Mouse (Mus musculus): ENCODE data around the gene Camkk1. TPM values are rescaled to one million over a fixed set of nuclear protein-coding genes. Genes with fewer than 3 reads are reported as not detected.
A peak's percentile ranks its signal among the peaks of the same experiment; 100 is the strongest.

Camkk1 gene
- total and polyA plus RNA-seq, 3 experiments = 5.8 to 6.6 TPM; not detected in 1

DNA sequence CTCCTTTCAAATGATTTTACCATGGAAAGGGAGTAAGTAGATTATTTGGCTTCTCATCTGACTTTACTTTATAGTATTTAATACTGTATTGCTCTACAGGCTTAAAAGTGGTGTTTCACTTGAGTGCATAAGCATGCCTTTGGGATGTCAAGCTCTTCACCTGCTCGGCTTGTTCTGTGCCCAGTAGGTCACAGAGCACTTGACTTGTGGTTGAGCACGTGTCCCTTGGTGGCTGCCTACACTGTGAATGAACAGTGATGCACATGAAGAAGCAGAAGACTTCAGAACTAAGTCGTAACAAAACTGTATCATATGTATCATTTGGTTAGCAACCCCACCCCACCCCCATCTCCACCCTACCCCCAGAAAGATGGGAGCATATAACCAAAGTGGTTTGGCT, 61.5 kb downstream of the Camkk1 start:
- Histone ChIP-seq H3K4me3 (ENCODE audit: control insufficient read depth in 1 of 2, insufficient read depth in 1 of 2, low read depth in 2 of 2, low read length in 2 of 2) (no peak overlapping the region), H3K27me3 (ENCODE audit: control insufficient read depth in 1 of 2, insufficient read depth in 2 of 2, low read length in 2 of 2) (no peaks in the 10 kb centered on the region), H3K79me2 (ENCODE audit: control insufficient read depth, insufficient read depth, low read length, poor library complexity) (no peaks in the 10 kb centered on the region), H3K27ac (ENCODE audit: control insufficient read depth, low read depth, low read length) (no peak overlapping the region), H3K36me3 (ENCODE audit: control insufficient read depth in 1 of 2, insufficient read depth in 2 of 2, low read length in 2 of 2) (peaks cover 5 to 16% of the 10 kb centered on the region in 2 experiments; a peak in 3 of 4 replicates), H3K9me3 (replicated peaks; ENCODE audit: insufficient read depth, low read length) (no peaks in the 10 kb centered on the region), H3K4me1 (ENCODE audit: control insufficient read depth in 1 of 2, insufficient read depth in 2 of 2, low read length in 2 of 2) (peaks cover 0 to 10% of the 10 kb centered on the region in 2 experiments; a peak in 1 of 4 replicates), H3K9ac (ENCODE audit: control insufficient read depth, low read depth, low read length, poor library complexity, severe bottlenecking) (no peak overlapping the region)
- DNase-seq (ENCODE audit: low read depth, low spot score) = no peak
- TF ChIP-seq MEF2A (IDR thresholded peaks at IDR 0.05; ENCODE audit: extremely low read depth, insufficient replicate concordance, low read depth, low read length, poor library complexity, severe bottlenecking) (no peak), HCFC1 (IDR thresholded peaks at IDR 0.05; ENCODE audit: low read depth, low read length) (no peak), MYB (IDR thresholded peaks at IDR 0.05; ENCODE audit: low read depth, low read length) (no peak), TCF12 (IDR thresholded peaks at IDR 0.05; ENCODE audit: low read depth, low read length) (no peak)

- peak; percentile 58 for DNase-seq (ENCODE audit: low read depth, low spot score)
- peaks cover 1 to 25% of the 10 kb centered on the region in 2 experiments; a peak in 3 of 4 replicates for H3K36me3 ChIP-seq (ENCODE audit: control insufficient read depth in 1 of 2, insufficient read depth in 2 of 2, low read length in 2 of 2)
Observed at GRCm38 (mm10) chr11:73084303-73084702, 65.5 kb downstream of the Camkk1 start.

GRCm38 (mm10) chr11:73084804-73085231, 66.0 kb downstream of the Camkk1 start:
- Histone ChIP-seq H3K9me3 (replicated peaks; ENCODE audit: insufficient read depth, low read length) (no peaks in the 10 kb centered on the region), H3K4me1 (ENCODE audit: control insufficient read depth in 1 of 2, insufficient read depth in 2 of 2, low read length in 2 of 2) (peaks cover 0 to 20% of the 10 kb centered on the region in 2 experiments; a peak in 2 of 4 replicates), H3K36me3 (ENCODE audit: control insufficient read depth in 1 of 2, insufficient read depth in 2 of 2, low read length in 2 of 2) (peaks cover 0 to 25% of the 10 kb centered on the region in 2 experiments; a peak in 2 of 4 replicates), H3K27me3 (ENCODE audit: control insufficient read depth in 1 of 2, insufficient read depth in 2 of 2, low read length in 2 of 2) (no peaks in the 10 kb centered on the region), H3K4me3 (ENCODE audit: control insufficient read depth in 1 of 2, insufficient read depth in 1 of 2, low read depth in 2 of 2, low read length in 2 of 2) (no peak overlapping the region), H3K9ac (ENCODE audit: control insufficient read depth, low read depth, low read length, poor library complexity, severe bottlenecking) (no peak overlapping the region), H3K79me2 (ENCODE audit: control insufficient read depth, insufficient read depth, low read length, poor library complexity) (no peaks in the 10 kb centered on the region), H3K27ac (ENCODE audit: control insufficient read depth, low read depth, low read length) (no peak overlapping the region)
- TF ChIP-seq MAX (IDR thresholded peaks at IDR 0.05; ENCODE audit: low read length) = no peak
- TF ChIP-seq E2F4 (IDR thresholded peaks at IDR 0.05; ENCODE audit: borderline replicate concordance, low read depth, low read length) = no peak
- no peak for TF ChIP-seq ETS1 (IDR thresholded peaks at IDR 0.05; ENCODE audit: low read depth, low read length)
- no peak for TF ChIP-seq MAFK (IDR thresholded peaks at IDR 0.05; ENCODE audit: borderline replicate concordance, low read depth, low read length)
- TF ChIP-seq TBP (IDR thresholded peaks at IDR 0.05; ENCODE audit: low read depth, low read length) = no peak
- TF ChIP-seq ZNF384 (IDR thresholded peaks at IDR 0.05; ENCODE audit: low read depth, low read length) = no peak
- TF ChIP-seq RAD21 (IDR thresholded peaks at IDR 0.05; ENCODE audit: low read depth, low read length) = no peak
- TF ChIP-seq ZMIZ1 (IDR thresholded peaks at IDR 0.05; ENCODE audit: low read depth, low read length) = no peak
- no peak for TF ChIP-seq TCF12 (IDR thresholded peaks at IDR 0.05; ENCODE audit: low read depth, low read length)
- no peak for DNase-seq (ENCODE audit: low read depth, low spot score)

More at GRCm38 (mm10) chr11:73084303-73084702, 65.5 kb downstream of the Camkk1 start:
- Histone ChIP-seq H3K27ac (ENCODE audit: control insufficient read depth, low read depth, low read length) (no peak overlapping the region), H3K4me1 (ENCODE audit: control insufficient read depth in 1 of 2, insufficient read depth in 2 of 2, low read length in 2 of 2) (peaks cover 0 to 20% of the 10 kb centered on the region in 2 experiments; a peak in 2 of 4 replicates), H3K79me2 (ENCODE audit: control insufficient read depth, insufficient read depth, low read length, poor library complexity) (no peaks in the 10 kb centered on the region), H3K9me3 (replicated peaks; ENCODE audit: insufficient read depth, low read length) (no peaks in the 10 kb centered on the region), H3K4me3 (ENCODE audit: control insufficient read depth in 1 of 2, insufficient read depth in 1 of 2, low read depth in 2 of 2, low read length in 2 of 2) (no peak overlapping the region), H3K9ac (ENCODE audit: control insufficient read depth, low read depth, low read length, poor library complexity, severe bottlenecking) (no peak overlapping the region), H3K27me3 (ENCODE audit: control insufficient read depth in 1 of 2, insufficient read depth in 2 of 2, low read length in 2 of 2) (no peaks in the 10 kb centered on the region)
- TF ChIP-seq ETS1 (IDR thresholded peaks at IDR 0.05; ENCODE audit: low read depth, low read length) (no peak), ZNF384 (IDR thresholded peaks at IDR 0.05; ENCODE audit: low read depth, low read length) (peak; percentile 94), EP300 (IDR thresholded peaks at IDR 0.05; ENCODE audit: low read depth in 1 of 2, low read length in 2 of 2) (no peak), MAX (IDR thresholded peaks at IDR 0.05; ENCODE audit: low read length) (no peak), MYC (IDR thresholded peaks at IDR 0.05; ENCODE audit: low read depth, low read length) (no peak), POLR2A (IDR thresholded peaks at IDR 0.05; ENCODE audit: control insufficient read depth in 1 of 2, insufficient read depth in 1 of 2, low read depth in 1 of 2, low read length in 2 of 2, poor library complexity in 1 of 2) (no peak), POLR2AphosphoS2 (IDR thresholded peaks at IDR 0.05; ENCODE audit: low read length) (no peak), BHLHE40 (IDR thresholded peaks at IDR 0.05; ENCODE audit: borderline replicate concordance, low read depth, low read length) (no peak)
